Mouse (Mus musculus) liver, adult 2 months (tissue): ENCODE data around the gene Tsnax.

ENCODE experiments used
- CTCF ChIP-seq: fragments of 200-500 bp; IDR thresholded peaks from 2 replicates; pipeline ENCODE4 v1.5.1; 2011; ENCODE audit warnings: low read depth, low read length, control low read depth
- POLR2A ChIP-seq: fragments of 200-500 bp; IDR thresholded peaks from 2 replicates; pipeline ENCODE4 v1.6.1; 2011; ENCODE audit warnings: low read length, control low read depth; ENCODE audit not compliant: insufficient read depth; ENCODE audit errors: extremely low read depth

DNA sequence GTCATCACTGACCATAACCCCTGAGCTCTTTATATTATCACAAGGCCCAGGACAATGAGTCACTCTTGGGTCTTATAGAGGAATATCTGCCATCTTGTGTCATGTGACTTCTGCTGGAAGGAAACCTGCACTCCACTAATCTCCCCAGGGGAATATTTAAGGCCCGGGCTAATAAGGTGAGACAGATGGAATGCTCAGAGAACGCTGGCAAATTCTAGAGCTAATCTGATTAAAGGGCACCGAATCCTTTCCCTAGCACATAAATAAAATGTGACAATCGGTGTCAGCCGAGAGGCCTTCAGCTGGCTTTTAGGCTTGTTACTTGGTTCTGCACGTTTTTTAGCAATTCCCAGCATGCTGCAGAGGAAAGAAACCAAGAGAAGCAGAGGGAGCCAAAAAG is 56.9 kb downstream of the Tsnax start:
- no peak for TF ChIP-seq POLR2A
- no peak for TF ChIP-seq CTCF
